Mouse (Mus musculus) forebrain, embryonic 13.5 days (tissue): ENCODE measurements around the gene Csnk2a1. TPM values are rescaled to one million over a fixed set of nuclear protein-coding genes. Genes with fewer than 3 reads are reported as not detected.
"Not testable (repeated sequence)": the region's sequence is repeated elsewhere in the genome, so short reads cannot be mapped to it uniquely, and the experiment has no call there.

Source experiments
- ATAC-seq: fragments of 200-750 bp; cut with Nextera tagmentation; 2 replicates; pipeline ENCODE4 v1.8.0; 2017
- H3K27ac ChIP-seq: fragments of 300-500 bp; sonication (generic); 2 replicates; pipeline ENCODE4 v1.5.1; 2015; ENCODE audit warnings: inconsistent platforms, mild to moderate bottlenecking, moderate library complexity
- H3K27me3 ChIP-seq: fragments of 300-500 bp; sonication (generic); 2 replicates; pipeline ENCODE4 v1.6.1; 2015; ENCODE audit warnings: mild to moderate bottlenecking, inconsistent platforms
- H3K36me3 ChIP-seq: fragments of 300-500 bp; sonication (generic); 2 replicates; pipeline ENCODE4 v1.6.1; 2015; ENCODE audit warnings: mild to moderate bottlenecking, inconsistent platforms; ENCODE audit not compliant: poor library complexity, severe bottlenecking
- H3K4me1 ChIP-seq: fragments of 300-500 bp; sonication (generic); 2 replicates; pipeline ENCODE4 v1.6.1; 2015; ENCODE audit warnings: inconsistent platforms
- H3K4me2 ChIP-seq: fragments of 300-500 bp; sonication (generic); 2 replicates; pipeline ENCODE4 v1.6.1; 2015; ENCODE audit warnings: inconsistent platforms, mild to moderate bottlenecking, moderate library complexity
- H3K4me3 ChIP-seq: fragments of 300-500 bp; sonication (generic); 2 replicates; pipeline ENCODE4 v1.5.1; 2015; ENCODE audit warnings: mild to moderate bottlenecking, inconsistent platforms
- H3K9ac ChIP-seq: fragments of 300-500 bp; sonication (generic); 2 replicates; pipeline ENCODE4 v1.6.1; 2015; ENCODE audit warnings: mild to moderate bottlenecking, inconsistent platforms
- H3K9me3 ChIP-seq: fragments of 300-500 bp; sonication (generic); replicated peaks from 2 replicates; pipeline ENCODE4 v1.6.1; 2016; ENCODE audit warnings: inconsistent platforms
- WGBS: fragments of 180-500 bp; shearing (Covaris S2); methylation state at CpG from one replicate; pipeline ENCODE4 v1.1.7; 2015; 5-methylcytosine and 5-hydroxymethylcytosine counted together
- polyA plus RNA-seq: library from polyadenylated mRNA; unstranded; fragments of >200 nt; fragmentation: Nextera tagmentation; extraction: Ambion mirVana; gene quantifications from 2 replicates; pipeline ENCODE4 v1.2.1, GENCODE M21; 2015

The Csnk2a1 gene
- polyA plus RNA-seq, 1 experiment from 2014 or later, result 142 TPM

- H3K9me3 ChIP-seq, result no peaks in the 10 kb centered on the region
- H3K36me3 ChIP-seq, result peaks cover 46% of the 10 kb centered on the region
- ATAC-seq, result no peak
- no peak overlapping the region for H3K9ac ChIP-seq
- H3K4me2 ChIP-seq, result no peak overlapping the region
- H3K27ac ChIP-seq, result no peak overlapping the region
- H3K4me3 ChIP-seq, result no peak overlapping the region
- WGBS, result 77% methylated on average over 4 of the region's 4 CpGs
- no peaks in the 10 kb centered on the region for H3K27me3 ChIP-seq
- H3K4me1 ChIP-seq, result no peaks in the 10 kb centered on the region
These were observed 23.9 kb downstream of the Csnk2a1 start for GRCm38 (mm10) chr2:152250511-152250910.

- Histone ChIP-seq H3K36me3 (peaks cover 76% of the 10 kb centered on the region), H3K27ac (no peak overlapping the region), H3K9ac (no peak overlapping the region), H3K4me3 (no peak overlapping the region), H3K9me3 (no peaks in the 10 kb centered on the region), H3K4me2 (no peak overlapping the region), H3K4me1 (no peaks in the 10 kb centered on the region), H3K27me3 (no peaks in the 10 kb centered on the region)
- WGBS, result 93% methylated on average over 1 of the region's 1 CpGs
- ATAC-seq, result no peak
These were observed 33.1 kb downstream of the Csnk2a1 start for GRCm38 (mm10) chr2:152259739-152260138.

GRCm38 (mm10) chr2:152273639-152274038 lies 47.0 kb downstream of the Csnk2a1 start:
- Histone ChIP-seq H3K36me3 (peaks cover 80% of the 10 kb centered on the region), H3K4me3 (no peak overlapping the region), H3K27me3 (no peaks in the 10 kb centered on the region), H3K9me3 (no peaks in the 10 kb centered on the region), H3K4me1 (no peaks in the 10 kb centered on the region), H3K27ac (no peak overlapping the region), H3K9ac (no peak overlapping the region), H3K4me2 (no peak overlapping the region)
- no peak for ATAC-seq
- 80% methylated on average over 2 of the region's 2 CpGs for WGBS

- H3K36me3 ChIP-seq, result peaks cover 77% of the 10 kb centered on the region
- no peak overlapping the region for H3K4me2 ChIP-seq
- H3K9me3 ChIP-seq, result no peaks in the 10 kb centered on the region
- H3K27me3 ChIP-seq, result no peaks in the 10 kb centered on the region
- H3K27ac ChIP-seq, result no peak overlapping the region
- ATAC-seq, result no peak
- no peak overlapping the region for H3K4me3 ChIP-seq
- no peak overlapping the region for H3K9ac ChIP-seq
- WGBS, result 89% methylated on average over 3 of the region's 3 CpGs
- H3K4me1 ChIP-seq, result no peaks in the 10 kb centered on the region
These were observed 54.8 kb downstream of the Csnk2a1 start for GRCm38 (mm10) chr2:152281407-152281806.

GRCm38 (mm10) chr2:152287560-152287959 lies 60.9 kb downstream of the Csnk2a1 start:
- Histone ChIP-seq H3K27ac (no peak overlapping the region), H3K4me2 (no peak overlapping the region), H3K36me3 (peaks cover 44% of the 10 kb centered on the region), H3K9me3 (no peaks in the 10 kb centered on the region), H3K4me3 (no peak overlapping the region), H3K4me1 (no peaks in the 10 kb centered on the region), H3K9ac (no peak overlapping the region), H3K27me3 (no peaks in the 10 kb centered on the region)
- no peak for ATAC-seq
- WGBS, result 90% methylated on average over 5 of the region's 5 CpGs

GRCm38 (mm10) chr2:152288046-152288445 lies 61.4 kb downstream of the Csnk2a1 start:
- Histone ChIP-seq H3K4me1 (peaks cover under 1% of the 10 kb centered on the region; the same call in 1 of the 2 replicates), H3K9me3 (no peaks in the 10 kb centered on the region), H3K4me3 (no peak overlapping the region), H3K9ac (no peak overlapping the region), H3K27ac (no peak overlapping the region), H3K4me2 (no peak overlapping the region), H3K27me3 (no peaks in the 10 kb centered on the region), H3K36me3 (peaks cover 39% of the 10 kb centered on the region)
- 80% methylated on average over 8 of the region's 8 CpGs for WGBS
- ATAC-seq, result no peak

- not testable (repeated sequence) for ATAC-seq, H3K4me1 ChIP-seq, H3K27me3 ChIP-seq, H3K4me2 ChIP-seq, H3K9ac ChIP-seq, H3K9me3 ChIP-seq, H3K4me3 ChIP-seq, H3K27ac ChIP-seq
- peaks cover 24% of the 10 kb centered on the region for H3K36me3 ChIP-seq
- 85% methylated on average over 2 of the region's 2 CpGs for WGBS
These were observed 63.0 kb downstream of the Csnk2a1 start for GRCm38 (mm10) chr2:152289623-152290022.

- Histone ChIP-seq H3K4me2 (no peak overlapping the region), H3K9me3 (no peaks in the 10 kb centered on the region), H3K27ac (no peak overlapping the region), H3K4me3 (no peak overlapping the region), H3K4me1 (peaks cover 25% of the 10 kb centered on the region), H3K36me3 (peaks cover 7% of the 10 kb centered on the region), H3K27me3 (no peaks in the 10 kb centered on the region), H3K9ac (no peak overlapping the region)
- ATAC-seq, result no peak
- 36% methylated on average over 2 of the region's 2 CpGs for WGBS
These were observed 65.8 kb downstream of the Csnk2a1 start for GRCm38 (mm10) chr2:152292475-152292874.

GRCm38 (mm10) chr2:152293179-152293726 lies 66.6 kb downstream of the Csnk2a1 start:
- peaks cover 27% of the 10 kb centered on the region for H3K4me1 ChIP-seq
- H3K27me3 ChIP-seq, result no peaks in the 10 kb centered on the region
- H3K9ac ChIP-seq, result peak overlapping the region; percentile 89
- H3K27ac ChIP-seq, result no peak overlapping the region
- no peaks in the 10 kb centered on the region for H3K9me3 ChIP-seq
- 1% methylated on average over 15 of the region's 15 CpGs for WGBS
- peak overlapping the region; percentile 82 for H3K4me3 ChIP-seq
- ATAC-seq, result peak; percentile 70
- H3K4me2 ChIP-seq, result peak overlapping the region; percentile 80
- H3K36me3 ChIP-seq, result peaks cover 3% of the 10 kb centered on the region; the same call in 1 of the 2 replicates

- Histone ChIP-seq H3K4me3 (peak within 1 kb of the TSS; percentile 82), H3K4me2 (peak within 1 kb of the TSS; percentile 80), H3K9ac (peak within 1 kb of the TSS; percentile 89), H3K27ac (peak within 1 kb of the TSS; percentile 75), H3K36me3 (no peaks in the 10 kb centered on the region), H3K4me1 (peaks cover 27% of the 10 kb centered on the region), H3K9me3 (no peaks in the 10 kb centered on the region), H3K27me3 (no peaks in the 10 kb centered on the region)
- under 1% methylated on average over 62 of the region's 70 CpGs for WGBS
- peak; percentile 98 for ATAC-seq
These were observed 67.3 kb downstream of the Csnk2a1 start, which contains the start of gene Tbc1d20 for GRCm38 (mm10) chr2:152293727-152294475. Tbc1d20 (plus strand) TSS chr2:152293828.

GRCm38 (mm10) chr2:152294541-152294940 lies 67.9 kb downstream of the Csnk2a1 start:
- no peaks in the 10 kb centered on the region for H3K36me3 ChIP-seq
- peaks cover 27% of the 10 kb centered on the region for H3K4me1 ChIP-seq
- H3K27ac ChIP-seq, result no peak overlapping the region
- H3K4me2 ChIP-seq, result peak overlapping the region; percentile 80
- no peaks in the 10 kb centered on the region for H3K9me3 ChIP-seq
- H3K4me3 ChIP-seq, result peak overlapping the region; percentile 82
- 38% methylated on average over 5 of the region's 5 CpGs for WGBS
- H3K9ac ChIP-seq, result peak overlapping the region; percentile 89
- H3K27me3 ChIP-seq, result no peaks in the 10 kb centered on the region
- ATAC-seq, result no peak

- no peaks in the 10 kb centered on the region for H3K27me3 ChIP-seq
- 92% methylated on average over 2 of the region's 2 CpGs for WGBS
- H3K9me3 ChIP-seq, result no peaks in the 10 kb centered on the region
- H3K36me3 ChIP-seq, result peaks cover 55% of the 10 kb centered on the region
- H3K4me3 ChIP-seq, result no peak overlapping the region
- H3K4me1 ChIP-seq, result no peaks in the 10 kb centered on the region
- H3K9ac ChIP-seq, result no peak overlapping the region
- H3K4me2 ChIP-seq, result no peak overlapping the region
- ATAC-seq, result no peak
- H3K27ac ChIP-seq, result no peak overlapping the region
These were observed 76.2 kb downstream of the Csnk2a1 start for GRCm38 (mm10) chr2:152302862-152303261.
